Mouse (Mus musculus) hindbrain, embryonic 13.5 days (tissue): ENCODE data around the gene Mmp17. TPM values are rescaled to one million over a fixed set of nuclear protein-coding genes. Genes with fewer than 3 reads are reported as not detected.

Experiments
- polyA plus RNA-seq: library from polyadenylated mRNA; unstranded; fragments of >200 nt; fragmentation: Nextera tagmentation; extraction: Ambion mirVana; gene quantifications from 2 replicates; pipeline ENCODE4 v1.2.1, GENCODE M21; 2015

Gene Mmp17
- polyA plus RNA-seq, 1 experiment from 2014 or later = 7.5 TPM

Other genes starting within 250 kb of the Mmp17 start
- 49.7 and 56.5 TPM in 2 replicates for gene Sfswap, start 82.9 kb upstream of the Mmp17 start, polyA plus RNA-seq
- 8.2 and 8.7 TPM in 2 replicates for gene Zfp11, start 85.9 kb downstream of the Mmp17 start, polyA plus RNA-seq
- not detected in 2 replicates for gene Sept14, start 124.3 kb downstream of the Mmp17 start, polyA plus RNA-seq
- 168 and 174 TPM in 2 replicates for gene Mrps17, start 131.3 kb downstream of the Mmp17 start, polyA plus RNA-seq
- 89.1 and 95.3 TPM in 2 replicates for gene Nipsnap2, start 140.9 kb downstream of the Mmp17 start, polyA plus RNA-seq
- 34.3 and 38.5 TPM in 2 replicates for gene Psph, start 203.3 kb downstream of the Mmp17 start, polyA plus RNA-seq